Mouse (Mus musculus) bone marrow macrophage, adult 2 months (primary cell): ENCODE results near the gene Bcas1.

Experiments
- CTCF ChIP-seq: IDR thresholded peaks from 2 replicates; pipeline ENCODE4 v1.5.1; 2012; ENCODE audit warnings: low read depth, mild to moderate bottlenecking, low read length, moderate library complexity
- POLR2A ChIP-seq: IDR thresholded peaks from 2 replicates; pipeline ENCODE4 v1.6.1; 2012; ENCODE audit warnings: mild to moderate bottlenecking, low read depth, low read length, borderline replicate concordance

- TF ChIP-seq CTCF (no peak), POLR2A (no peak)
Observed at GRCm38 (mm10) chr2:170403666-170404385, 23.8 kb downstream of the Bcas1 start.
